Mouse (Mus musculus) MEL (cell line): ENCODE measurements around the gene Pou5f1.

Source experiments
- CHD2 ChIP-seq: IDR thresholded peaks from 2 replicates; pipeline ENCODE4 v1.6.1; 2011; ENCODE audit warnings: low read length, improper control_type of control experiment
- CTCF ChIP-seq, 3 experiments: IDR thresholded peaks in 2 of 3; conservative IDR thresholded peaks in 1 of 3; 2 replicates each; pipeline ENCODE4 v1.5.1; 2011 to 2012; ENCODE audit warnings: low read length in 3 of 3, low read depth in 2 of 3, mild to moderate bottlenecking in 2 of 3, improper control_type of control experiment in 1 of 3, inconsistent platforms in 1 of 3, mixed read lengths in 1 of 3, moderate library complexity in 1 of 3; ENCODE audit not compliant: control insufficient read depth in 1 of 3, insufficient read depth in 1 of 3, poor library complexity in 1 of 3, severe bottlenecking in 1 of 3
- E2F4 ChIP-seq: IDR thresholded peaks from 2 replicates; pipeline ENCODE4 v1.6.1; 2011; ENCODE audit warnings: low read depth, low read length, improper control_type of control experiment, borderline replicate concordance
- EP300 ChIP-seq, 2 experiments: IDR thresholded peaks; 2 replicates each; pipeline ENCODE4 v1.6.1; 2011; ENCODE audit warnings: improper control_type of control experiment in 2 of 2, low read length in 2 of 2, low read depth in 1 of 2, mild to moderate bottlenecking in 1 of 2
- GABPA ChIP-seq: IDR thresholded peaks from 2 replicates; pipeline ENCODE4 v1.6.1; 2012; ENCODE audit warnings: low read depth, mild to moderate bottlenecking, inconsistent platforms, low read length, improper control_type of control experiment, moderate library complexity
- HCFC1 ChIP-seq: IDR thresholded peaks from 2 replicates; pipeline ENCODE4 v1.6.1; 2012; ENCODE audit warnings: low read depth, mild to moderate bottlenecking, inconsistent platforms, low read length, improper control_type of control experiment, moderate library complexity
- MAFK ChIP-seq: IDR thresholded peaks from 2 replicates; pipeline ENCODE4 v1.6.1; 2011; ENCODE audit warnings: low read depth, mild to moderate bottlenecking, low read length, improper control_type of control experiment, borderline replicate concordance
- MAX ChIP-seq: IDR thresholded peaks from 2 replicates; pipeline ENCODE4 v1.6.1; 2011; ENCODE audit warnings: low read length, improper control_type of control experiment
- MEF2A ChIP-seq: IDR thresholded peaks from 2 replicates; pipeline ENCODE4 v1.6.1; 2014; ENCODE audit warnings: low read depth, mild to moderate bottlenecking, inconsistent platforms, low read length, improper control_type of control experiment; ENCODE audit not compliant: poor library complexity, insufficient replicate concordance, severe bottlenecking; ENCODE audit errors: extremely low read depth
- POLR2A ChIP-seq, 2 experiments: IDR thresholded peaks; 2 replicates each; pipeline ENCODE4 v1.6.1; 2011 to 2012; ENCODE audit warnings: low read length in 2 of 2, mild to moderate bottlenecking in 2 of 2, control low read depth in 1 of 2, improper control_type of control experiment in 1 of 2, low read depth in 1 of 2, moderate library complexity in 1 of 2; ENCODE audit not compliant: control insufficient read depth in 1 of 2, insufficient read depth in 1 of 2, poor library complexity in 1 of 2
- SMC3 ChIP-seq: IDR thresholded peaks from 2 replicates; pipeline ENCODE4 v1.6.1; 2011; ENCODE audit warnings: low read depth, low read length, improper control_type of control experiment
- USF1 ChIP-seq: IDR thresholded peaks from 2 replicates; pipeline ENCODE4 v1.6.1; 2014; ENCODE audit warnings: low read depth, mild to moderate bottlenecking, inconsistent platforms, low read length, improper control_type of control experiment, moderate library complexity
- ZMIZ1 ChIP-seq: IDR thresholded peaks from 2 replicates; pipeline ENCODE4 v1.6.1; 2012; ENCODE audit warnings: low read depth, mild to moderate bottlenecking, inconsistent platforms, low read length, improper control_type of control experiment, moderate library complexity
- ZNF384 ChIP-seq: IDR thresholded peaks from 2 replicates; pipeline ENCODE4 v1.6.1; 2012; ENCODE audit warnings: low read depth, mild to moderate bottlenecking, inconsistent platforms, low read length, improper control_type of control experiment

- TF ChIP-seq CTCF (IDR thresholded peaks at IDR 0.05 in 2 of 3, conservative IDR thresholded peaks at IDR 0.05 in 1 of 3; ENCODE audit: control insufficient read depth in 1 of 3, insufficient read depth in 1 of 3, low read depth in 2 of 3, low read length in 3 of 3, poor library complexity in 1 of 3, severe bottlenecking in 1 of 3) (no peak), CHD2 (no peak), USF1 (no peak), ZNF384 (no peak), POLR2A (IDR thresholded peaks at IDR 0.05; ENCODE audit: control insufficient read depth in 1 of 2, insufficient read depth in 1 of 2, low read depth in 1 of 2, low read length in 2 of 2, poor library complexity in 1 of 2) (no peak), HCFC1 (no peak), ZMIZ1 (no peak), MEF2A (no peak), MAFK (no peak), EP300 (IDR thresholded peaks at IDR 0.05; ENCODE audit: low read depth in 1 of 2, low read length in 2 of 2) (no peak), GABPA (no peak), E2F4 (no peak), SMC3 (no peak), MAX (no peak)
Observed at GRCm38 (mm10) chr17:35497124-35497523, 8.7 kb upstream of the Pou5f1 start.
